Mouse (Mus musculus): ENCODE data around the gene Hoxc8. TPM values are rescaled to one million over a fixed set of nuclear protein-coding genes. Genes with fewer than 3 reads are reported as not detected.

The Hoxc8 gene
- 1.2 and 2.6 TPM in 2 replicates for polyA plus RNA-seq (2011; ENCODE audit: insufficient read depth, insufficient read length, low replicate concordance, missing spikeins)

GRCm38 (mm10) chr15:102990461-102991397 lies at the start of gene Hoxc8:
Hoxc8 (plus strand) TSS chr15:102990607.
- Histone ChIP-seq H3K27ac (ENCODE audit: control insufficient read depth, insufficient read depth, low read depth, low read length, poor library complexity) (no peak within 1 kb of the TSS; the same call in 1 of the 2 replicates), H3K4me1 (ENCODE audit: control insufficient read depth, insufficient read depth, low read length) (no peaks in the 10 kb centered on the region), H3K4me3 (replicated peaks; ENCODE audit: control insufficient read depth, low read depth, low read length) (no peak within 1 kb of the TSS)
- TF ChIP-seq POLR2A (IDR thresholded peaks at IDR 0.05; ENCODE audit: borderline replicate concordance, control insufficient read depth, low read depth, low read length) (no peak), CTCF (IDR thresholded peaks at IDR 0.05; ENCODE audit: control insufficient read depth, insufficient read depth, low read length) (no peak)
- WGBS: 5% methylated on average over 69 of the region's 69 CpGs

- H3K4me3 ChIP-seq (replicated peaks; ENCODE audit: control insufficient read depth, low read depth, low read length): no peak overlapping the region
- 4% methylated on average over 51 of the region's 53 CpGs for WGBS
- H3K4me1 ChIP-seq (ENCODE audit: control insufficient read depth, insufficient read depth, low read length): no peaks in the 10 kb centered on the region
- no peak overlapping the region; the same call in 1 of the 2 replicates for H3K27ac ChIP-seq (ENCODE audit: control insufficient read depth, insufficient read depth, low read depth, low read length, poor library complexity)
- TF ChIP-seq POLR2A (IDR thresholded peaks at IDR 0.05; ENCODE audit: borderline replicate concordance, control insufficient read depth, low read depth, low read length): no peak
- no peak for TF ChIP-seq CTCF (IDR thresholded peaks at IDR 0.05; ENCODE audit: control insufficient read depth, insufficient read depth, low read length)
Observed at GRCm38 (mm10) chr15:102942739-102943467, 47.5 kb upstream of the Hoxc8 start.

- no peak for TF ChIP-seq POLR2A (IDR thresholded peaks at IDR 0.05; ENCODE audit: borderline replicate concordance, control insufficient read depth, low read depth, low read length)
- TF ChIP-seq CTCF (IDR thresholded peaks at IDR 0.05; ENCODE audit: control insufficient read depth, insufficient read depth, low read length): no peak
- H3K4me1 ChIP-seq (ENCODE audit: control insufficient read depth, insufficient read depth, low read length): no peaks in the 10 kb centered on the region
- 8% methylated on average over 5 of the region's 5 CpGs for WGBS
Observed at GRCm38 (mm10) chr15:102943468-102943813, 47.0 kb upstream of the Hoxc8 start.

GRCm38 (mm10) chr15:102945185-102946077 lies 45.0 kb upstream of the Hoxc8 start:
- no peaks in the 10 kb centered on the region for H3K4me1 ChIP-seq (ENCODE audit: control insufficient read depth, insufficient read depth, low read length)
- TF ChIP-seq POLR2A (IDR thresholded peaks at IDR 0.05; ENCODE audit: borderline replicate concordance, control insufficient read depth, low read depth, low read length): no peak
- no peak for TF ChIP-seq CTCF (IDR thresholded peaks at IDR 0.05; ENCODE audit: control insufficient read depth, insufficient read depth, low read length)
- H3K27ac ChIP-seq (ENCODE audit: control insufficient read depth, insufficient read depth, low read depth, low read length, poor library complexity): no peak overlapping the region
- H3K4me3 ChIP-seq (replicated peaks; ENCODE audit: control insufficient read depth, low read depth, low read length): no peak overlapping the region
- WGBS: 7% methylated on average over 22 of the region's 22 CpGs

More at GRCm38 (mm10) chr15:102943468-102943813, 47.0 kb upstream of the Hoxc8 start:
- Histone ChIP-seq H3K4me3 (replicated peaks; ENCODE audit: control insufficient read depth, low read depth, low read length) (no peak overlapping the region), H3K27ac (ENCODE audit: control insufficient read depth, insufficient read depth, low read depth, low read length, poor library complexity) (no peak overlapping the region)

- WGBS: 10% methylated on average over 9 of the region's 9 CpGs
- H3K4me3 ChIP-seq (replicated peaks; ENCODE audit: control insufficient read depth, low read depth, low read length): no peak overlapping the region
- TF ChIP-seq CTCF (IDR thresholded peaks at IDR 0.05; ENCODE audit: control insufficient read depth, insufficient read depth, low read length) (no peak), POLR2A (IDR thresholded peaks at IDR 0.05; ENCODE audit: borderline replicate concordance, control insufficient read depth, low read depth, low read length) (no peak)
Observed at GRCm38 (mm10) chr15:102947276-102947675, 43.1 kb upstream of the Hoxc8 start.

GRCm38 (mm10) chr15:102948842-102949241 lies 41.6 kb upstream of the Hoxc8 start:
- TF ChIP-seq CTCF (IDR thresholded peaks at IDR 0.05; ENCODE audit: control insufficient read depth, insufficient read depth, low read length) (no peak), POLR2A (IDR thresholded peaks at IDR 0.05; ENCODE audit: borderline replicate concordance, control insufficient read depth, low read depth, low read length) (no peak)
- Histone ChIP-seq H3K4me3 (replicated peaks; ENCODE audit: control insufficient read depth, low read depth, low read length) (no peak overlapping the region), H3K27ac (ENCODE audit: control insufficient read depth, insufficient read depth, low read depth, low read length, poor library complexity) (no peak overlapping the region), H3K4me1 (ENCODE audit: control insufficient read depth, insufficient read depth, low read length) (no peaks in the 10 kb centered on the region)
- 7% methylated on average over 2 of the region's 2 CpGs for WGBS

More at GRCm38 (mm10) chr15:102947276-102947675, 43.1 kb upstream of the Hoxc8 start:
- Histone ChIP-seq H3K4me1 (ENCODE audit: control insufficient read depth, insufficient read depth, low read length) (no peaks in the 10 kb centered on the region), H3K27ac (ENCODE audit: control insufficient read depth, insufficient read depth, low read depth, low read length, poor library complexity) (no peak overlapping the region)

- H3K4me1 ChIP-seq (ENCODE audit: control insufficient read depth, insufficient read depth, low read length): no peaks in the 10 kb centered on the region
- no peak for TF ChIP-seq CTCF (IDR thresholded peaks at IDR 0.05; ENCODE audit: control insufficient read depth, insufficient read depth, low read length)
- TF ChIP-seq POLR2A (IDR thresholded peaks at IDR 0.05; ENCODE audit: borderline replicate concordance, control insufficient read depth, low read depth, low read length): no peak
- 5% methylated on average over 20 of the region's 20 CpGs for WGBS
- no peak overlapping the region for H3K4me3 ChIP-seq (replicated peaks; ENCODE audit: control insufficient read depth, low read depth, low read length)
- no peak overlapping the region for H3K27ac ChIP-seq (ENCODE audit: control insufficient read depth, insufficient read depth, low read depth, low read length, poor library complexity)
Observed at GRCm38 (mm10) chr15:102949696-102950095, 40.7 kb upstream of the Hoxc8 start.

Data from bone marrow, adult 2 months (tissue).